Mouse (Mus musculus): ENCODE data around the gene Gabrp. TPM values are rescaled to one million over a fixed set of nuclear protein-coding genes. Genes with fewer than 3 reads are reported as not detected.

Gene Gabrp
- polyA plus RNA-seq, 1 experiment, result not detected

- Histone ChIP-seq H3K27me3 (replicated peaks) (peaks cover 7% of the 10 kb centered on the region), H3K4me1 (no peaks in the 10 kb centered on the region)
- no peak for TF ChIP-seq GATA1 (IDR thresholded peaks at IDR 0.05; ENCODE audit: borderline replicate concordance, low read length)
- TF ChIP-seq FLI1 (IDR thresholded peaks at IDR 0.05; ENCODE audit: low read length), result no peak
These were observed 862 bp upstream of the Gabrp start for GRCm38 (mm10) chr11:33579621-33580020.

GRCm38 (mm10) chr11:33574944-33575343, 3.8 kb downstream of the Gabrp start:
- no peaks in the 10 kb centered on the region for H3K36me3 ChIP-seq (replicated peaks; ENCODE audit: low read length)
- TF ChIP-seq FLI1 (IDR thresholded peaks at IDR 0.05; ENCODE audit: low read length) (no peak), GATA1 (IDR thresholded peaks at IDR 0.05; ENCODE audit: borderline replicate concordance, low read length) (no peak)
- peaks cover 5% of the 10 kb centered on the region; the same call in 1 of the 2 replicates for H3K9me3 ChIP-seq
- peaks cover 9% of the 10 kb centered on the region for H3K27me3 ChIP-seq (replicated peaks)
- no peaks in the 10 kb centered on the region for H3K4me1 ChIP-seq
- no peak overlapping the region for H3K4me3 ChIP-seq (replicated peaks)

More at GRCm38 (mm10) chr11:33579621-33580020, 862 bp upstream of the Gabrp start:
- H3K9me3 ChIP-seq, result no peaks in the 10 kb centered on the region
- H3K4me3 ChIP-seq (replicated peaks), result no peak overlapping the region
- no peaks in the 10 kb centered on the region for H3K36me3 ChIP-seq (replicated peaks; ENCODE audit: low read length)

DNA sequence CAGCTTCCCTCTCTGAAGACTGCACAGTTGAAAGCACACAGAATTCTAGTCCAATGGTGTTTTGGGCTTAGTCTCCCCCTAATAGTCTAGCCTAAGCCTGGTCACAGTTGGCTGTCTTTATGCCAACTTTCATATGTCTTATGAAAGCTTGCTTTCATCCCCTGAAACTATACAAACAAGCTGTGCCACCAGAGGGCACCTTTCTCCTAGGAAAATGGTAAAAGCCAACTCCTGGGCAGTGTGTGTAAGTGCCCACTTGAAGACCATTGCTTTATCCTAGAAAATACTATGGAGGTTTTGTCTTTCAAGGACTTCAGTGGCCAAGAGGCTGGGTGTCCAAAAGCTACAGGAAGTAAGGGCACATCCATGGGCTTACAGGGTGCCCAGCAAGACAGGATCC, 8.3 kb downstream of the Gabrp start:
- Histone ChIP-seq H3K9me3 (peaks cover 5% of the 10 kb centered on the region; the same call in 1 of the 2 replicates), H3K4me3 (replicated peaks) (no peak overlapping the region), H3K27me3 (replicated peaks) (peaks cover 4% of the 10 kb centered on the region), H3K36me3 (replicated peaks; ENCODE audit: low read length) (no peaks in the 10 kb centered on the region), H3K4me1 (no peaks in the 10 kb centered on the region)
- TF ChIP-seq GATA1 (IDR thresholded peaks at IDR 0.05; ENCODE audit: borderline replicate concordance, low read length) (no peak), FLI1 (IDR thresholded peaks at IDR 0.05; ENCODE audit: low read length) (no peak)

GRCm38 (mm10) chr11:33563921-33564320, 14.8 kb downstream of the Gabrp start:
- H3K4me1 ChIP-seq, result no peaks in the 10 kb centered on the region

DNA sequence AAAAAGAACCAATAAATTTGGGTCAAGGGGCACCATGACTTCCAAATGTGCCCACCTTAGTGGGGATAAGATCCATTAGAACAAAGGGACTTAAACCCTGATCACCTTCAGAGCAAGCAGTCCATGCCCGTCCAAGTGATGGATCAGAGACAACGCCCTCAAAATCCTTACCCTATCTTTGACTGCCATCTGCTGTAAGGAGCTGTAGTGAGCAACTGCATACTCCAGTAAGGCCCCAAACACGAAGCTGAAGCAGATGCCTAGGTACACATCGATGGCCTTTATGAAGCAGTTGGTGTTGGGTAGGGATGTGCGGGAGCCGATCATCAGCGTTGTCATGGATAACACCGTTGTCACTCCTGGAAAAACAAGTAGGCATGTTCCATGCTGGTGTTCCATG, 24.6 kb downstream of the Gabrp start:
- TF ChIP-seq FLI1 (IDR thresholded peaks at IDR 0.05; ENCODE audit: low read length), result no peak
- no peak for TF ChIP-seq GATA1 (IDR thresholded peaks at IDR 0.05; ENCODE audit: borderline replicate concordance, low read length)
- Histone ChIP-seq H3K9me3 (no peaks in the 10 kb centered on the region), H3K27me3 (replicated peaks) (peaks cover 2% of the 10 kb centered on the region), H3K4me3 (replicated peaks) (no peak overlapping the region), H3K4me1 (no peaks in the 10 kb centered on the region), H3K36me3 (replicated peaks; ENCODE audit: low read length) (no peaks in the 10 kb centered on the region)

More at GRCm38 (mm10) chr11:33563921-33564320, 14.8 kb downstream of the Gabrp start:
- no peaks in the 10 kb centered on the region for H3K27me3 ChIP-seq (replicated peaks)
- no peak overlapping the region for H3K4me3 ChIP-seq (replicated peaks)
- H3K9me3 ChIP-seq, result peaks cover 14% of the 10 kb centered on the region
- H3K36me3 ChIP-seq (replicated peaks; ENCODE audit: low read length), result no peaks in the 10 kb centered on the region
- TF ChIP-seq FLI1 (IDR thresholded peaks at IDR 0.05; ENCODE audit: low read length), result no peak

DNA sequence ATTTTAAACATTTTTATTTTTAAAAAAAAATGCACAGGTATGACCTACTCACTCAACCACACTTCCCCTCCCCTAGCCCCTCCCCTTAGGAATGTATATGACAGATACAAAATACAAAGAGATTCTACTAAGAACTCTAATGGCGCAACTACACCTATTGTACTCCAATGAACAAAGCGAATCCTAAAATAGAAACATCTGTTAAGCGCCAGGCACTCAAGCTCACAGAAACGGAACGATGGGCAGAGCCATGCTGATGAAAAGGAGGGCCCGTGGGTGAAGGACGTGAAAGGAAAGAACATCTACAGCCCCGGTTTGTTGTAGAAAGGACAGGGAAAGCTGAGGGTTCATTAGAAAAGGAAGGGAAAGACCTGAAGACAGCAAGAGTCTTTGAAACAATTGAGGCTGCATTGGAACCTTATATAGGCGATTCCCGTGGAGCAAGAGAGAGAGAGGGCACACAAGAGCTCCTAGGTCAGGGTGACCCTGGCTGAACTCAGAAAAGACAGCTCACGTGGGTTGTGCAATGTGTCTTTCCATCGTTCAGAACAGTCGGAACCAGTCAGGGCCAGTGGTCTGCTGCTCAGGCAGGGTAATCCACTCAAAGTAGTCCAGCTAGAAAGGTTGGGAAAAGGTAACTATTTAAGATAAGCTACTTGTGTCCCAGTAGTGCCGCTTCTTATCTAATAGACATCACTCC, 27.7 kb downstream of the Gabrp start:
- TF ChIP-seq FLI1 (IDR thresholded peaks at IDR 0.05; ENCODE audit: low read length) (no peak), GATA1 (IDR thresholded peaks at IDR 0.05; ENCODE audit: borderline replicate concordance, low read length) (no peak)
- H3K9me3 ChIP-seq, result no peaks in the 10 kb centered on the region

DNA sequence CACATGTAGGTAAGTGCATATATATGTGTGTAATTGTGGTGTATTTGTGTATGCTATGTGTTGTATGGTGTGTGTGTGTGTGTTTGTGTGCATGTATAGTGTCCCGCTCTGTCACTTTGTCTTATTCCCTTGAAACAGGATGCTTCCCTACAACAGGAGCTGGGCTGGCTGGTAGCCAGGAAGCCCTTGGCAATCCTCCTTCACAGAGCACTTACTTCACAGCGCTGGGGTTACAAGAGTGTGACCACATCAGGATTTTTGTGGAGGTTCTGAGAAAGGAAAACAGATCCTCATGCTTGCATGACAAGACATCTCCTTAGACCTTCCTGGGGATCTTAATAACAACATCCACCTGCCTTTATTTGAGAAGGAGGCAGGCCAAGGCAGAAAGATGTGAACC, 31.4 kb downstream of the Gabrp start:
- no peaks in the 10 kb centered on the region for H3K4me1 ChIP-seq
- TF ChIP-seq GATA1 (IDR thresholded peaks at IDR 0.05; ENCODE audit: borderline replicate concordance, low read length) (no peak), FLI1 (IDR thresholded peaks at IDR 0.05; ENCODE audit: low read length) (no peak)
- no peaks in the 10 kb centered on the region for H3K9me3 ChIP-seq
- no peak overlapping the region for H3K4me3 ChIP-seq (replicated peaks)
- H3K27me3 ChIP-seq (replicated peaks), result no peaks in the 10 kb centered on the region
- no peaks in the 10 kb centered on the region for H3K36me3 ChIP-seq (replicated peaks; ENCODE audit: low read length)

More for the DNA sequence above, 27.7 kb downstream of the Gabrp start:
- no peak overlapping the region for H3K4me3 ChIP-seq (replicated peaks)
- no peaks in the 10 kb centered on the region for H3K36me3 ChIP-seq (replicated peaks; ENCODE audit: low read length)
- no peaks in the 10 kb centered on the region for H3K27me3 ChIP-seq (replicated peaks)
- H3K4me1 ChIP-seq, result no peaks in the 10 kb centered on the region

DNA sequence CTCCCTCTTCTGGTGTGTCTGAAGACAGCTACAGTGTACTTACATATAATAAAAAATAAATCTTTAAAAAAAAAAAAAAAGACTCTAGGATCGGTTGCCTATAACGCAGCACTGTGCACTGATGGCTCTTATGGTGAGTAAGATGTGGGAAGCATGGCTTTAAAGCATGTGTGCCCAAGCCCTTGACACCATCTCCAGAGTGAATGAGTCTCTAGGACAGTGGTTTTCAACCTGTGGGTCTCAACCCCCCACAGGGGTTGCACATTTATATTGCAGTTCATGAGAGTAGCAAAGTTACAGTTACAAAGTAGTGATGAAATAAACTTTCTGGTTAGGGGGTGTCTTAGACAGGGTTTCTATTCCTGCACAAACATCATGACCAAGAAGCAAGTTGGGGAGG, 33.8 kb downstream of the Gabrp start:
- Histone ChIP-seq H3K9me3 (no peaks in the 10 kb centered on the region), H3K27me3 (replicated peaks) (no peaks in the 10 kb centered on the region), H3K36me3 (replicated peaks; ENCODE audit: low read length) (no peaks in the 10 kb centered on the region), H3K4me1 (no peaks in the 10 kb centered on the region), H3K4me3 (replicated peaks) (no peak overlapping the region)
- TF ChIP-seq FLI1 (IDR thresholded peaks at IDR 0.05; ENCODE audit: low read length) (no peak), GATA1 (IDR thresholded peaks at IDR 0.05; ENCODE audit: borderline replicate concordance, low read length) (no peak)

DNA sequence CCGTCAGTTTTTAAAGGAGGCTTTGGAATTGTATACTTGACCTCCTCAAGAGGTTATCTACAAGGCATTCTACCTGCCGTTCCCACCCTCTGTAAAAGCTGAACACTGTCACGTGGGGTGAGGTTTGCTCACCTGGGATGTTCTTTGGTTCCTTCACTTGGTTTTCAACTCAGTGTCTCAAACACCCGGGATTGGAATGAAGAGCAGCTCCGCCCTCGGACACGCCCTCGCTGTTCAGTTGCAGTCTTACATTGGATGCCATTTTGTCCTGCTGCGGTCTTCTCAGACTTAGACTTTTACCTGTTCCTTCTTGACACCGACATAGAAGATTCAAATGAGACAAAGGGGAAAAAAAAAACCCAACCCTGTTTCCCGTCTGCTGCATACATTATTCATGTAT, 34.6 kb downstream of the Gabrp start:
- Histone ChIP-seq H3K36me3 (replicated peaks; ENCODE audit: low read length) (no peaks in the 10 kb centered on the region), H3K4me1 (no peaks in the 10 kb centered on the region), H3K27me3 (replicated peaks) (no peaks in the 10 kb centered on the region), H3K4me3 (replicated peaks) (no peak overlapping the region), H3K9me3 (no peaks in the 10 kb centered on the region)
- TF ChIP-seq GATA1 (IDR thresholded peaks at IDR 0.05; ENCODE audit: borderline replicate concordance, low read length), result no peak
- TF ChIP-seq FLI1 (IDR thresholded peaks at IDR 0.05; ENCODE audit: low read length), result no peak

GRCm38 (mm10) chr11:33537390-33538125, 41.2 kb downstream of the Gabrp start:
- Histone ChIP-seq H3K27me3 (replicated peaks) (no peaks in the 10 kb centered on the region), H3K36me3 (replicated peaks; ENCODE audit: low read length) (no peaks in the 10 kb centered on the region), H3K4me3 (replicated peaks) (no peak overlapping the region), H3K4me1 (no peaks in the 10 kb centered on the region), H3K9me3 (no peaks in the 10 kb centered on the region)
- TF ChIP-seq GATA1 (IDR thresholded peaks at IDR 0.05; ENCODE audit: borderline replicate concordance, low read length) (no peak), FLI1 (IDR thresholded peaks at IDR 0.05; ENCODE audit: low read length) (no peak)
